Mouse (Mus musculus) layer of hippocampus, postnatal 25 days (tissue): Measurements from ENCODE around the gene Gpr4. TPM values are rescaled to one million over a fixed set of nuclear protein-coding genes. Genes with fewer than 3 reads are reported as not detected.

Source experiments
- DNase-seq, 2 experiments: peaks; one replicate each; pipeline ENCODE4 v3.0.0; 2022; ENCODE audit warnings: mixed read lengths in 2 of 2, low spot score in 1 of 2; ENCODE audit errors: extremely low spot score in 1 of 2
- microRNA-seq, 2 experiments: library from miRNA; unstranded; fragments of <30 nt; microRNA quantifications; one replicate each; pipeline ENCODE4 v1.2.0; 2021
- total RNA-seq, 2 experiments: library from RNA; stranded (reverse); gene quantifications; 2 replicates each; pipeline ENCODE4 v1.2.3; 2021

Gene Gpr4
- total RNA-seq, 2 experiments from 2014 or later, result 2.2 to 2.5 TPM

DNA sequence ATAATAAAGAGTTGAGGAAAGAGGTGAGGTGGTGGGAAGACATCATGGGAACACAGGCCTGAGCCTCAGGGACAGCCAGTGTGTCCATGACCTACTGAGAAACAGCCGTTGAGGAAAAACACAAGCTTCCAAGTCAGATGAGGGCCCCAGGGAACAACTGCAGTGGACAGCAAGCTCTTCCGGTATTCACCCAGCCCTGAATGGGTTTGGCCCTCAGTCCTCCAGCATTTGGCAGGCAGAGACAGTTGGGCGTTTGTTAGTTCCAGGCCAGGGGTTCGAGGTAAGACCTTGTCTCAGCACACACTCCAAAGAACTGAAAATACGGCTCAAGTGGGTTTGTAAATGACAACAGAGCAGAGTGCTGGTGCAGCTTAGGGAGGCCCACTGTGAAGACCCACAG is 41.1 kb downstream of the Gpr4 start:
- DNase-seq, result no peak

GRCm38 (mm10) chr7:19255395-19255794 is 43.1 kb downstream of the Gpr4 start:
- DNase-seq, result no peak

DNA sequence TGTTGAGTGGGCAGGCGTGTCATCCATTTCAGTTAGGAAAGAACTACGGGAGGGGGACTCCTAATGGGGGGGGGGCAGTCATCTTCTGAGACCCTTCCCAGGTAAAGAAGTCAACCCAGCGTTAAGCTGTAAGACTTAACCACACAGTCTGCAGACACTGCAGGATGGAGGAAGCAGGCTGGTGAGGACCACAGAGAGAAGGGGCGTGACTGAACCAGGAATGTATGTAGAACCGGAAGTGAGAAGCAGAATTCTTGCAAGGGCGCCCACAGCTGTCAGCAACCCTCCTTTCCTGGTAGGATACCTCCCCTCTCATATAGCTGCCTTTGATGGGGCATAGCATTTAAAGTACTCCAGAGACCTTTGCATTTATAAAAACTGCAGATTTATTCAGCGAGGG is 44.2 kb downstream of the Gpr4 start:
- DNase-seq, result no peak

GRCm38 (mm10) chr7:19257390-19258022 is 45.2 kb downstream of the Gpr4 start:
- peak in 1 of 2 experiments; percentile 26 for DNase-seq

DNA sequence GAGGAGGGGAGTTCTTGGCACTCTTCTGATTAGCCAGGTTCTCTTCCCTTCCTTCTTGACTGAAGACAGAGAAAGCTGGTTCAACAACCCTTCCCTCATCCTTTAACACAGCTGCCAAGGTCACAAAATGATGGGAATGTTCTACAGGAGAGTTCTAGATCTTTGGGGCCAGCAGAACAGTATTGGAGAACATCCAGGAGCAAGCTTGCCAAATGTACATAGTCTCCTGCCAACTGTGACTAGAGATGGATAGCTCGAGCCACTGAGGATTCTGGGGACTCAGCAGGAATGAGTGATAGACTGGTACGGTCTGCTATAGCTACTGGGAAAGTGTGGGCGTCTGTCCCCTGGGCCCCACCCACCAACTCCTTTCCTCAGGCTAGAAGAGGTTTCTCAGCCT is 46.0 kb downstream of the Gpr4 start:
- DNase-seq, result no peak

- DNase-seq, result no peak
These were observed 52.8 kb downstream of the Gpr4 start for GRCm38 (mm10) chr7:19265147-19265546.

DNA sequence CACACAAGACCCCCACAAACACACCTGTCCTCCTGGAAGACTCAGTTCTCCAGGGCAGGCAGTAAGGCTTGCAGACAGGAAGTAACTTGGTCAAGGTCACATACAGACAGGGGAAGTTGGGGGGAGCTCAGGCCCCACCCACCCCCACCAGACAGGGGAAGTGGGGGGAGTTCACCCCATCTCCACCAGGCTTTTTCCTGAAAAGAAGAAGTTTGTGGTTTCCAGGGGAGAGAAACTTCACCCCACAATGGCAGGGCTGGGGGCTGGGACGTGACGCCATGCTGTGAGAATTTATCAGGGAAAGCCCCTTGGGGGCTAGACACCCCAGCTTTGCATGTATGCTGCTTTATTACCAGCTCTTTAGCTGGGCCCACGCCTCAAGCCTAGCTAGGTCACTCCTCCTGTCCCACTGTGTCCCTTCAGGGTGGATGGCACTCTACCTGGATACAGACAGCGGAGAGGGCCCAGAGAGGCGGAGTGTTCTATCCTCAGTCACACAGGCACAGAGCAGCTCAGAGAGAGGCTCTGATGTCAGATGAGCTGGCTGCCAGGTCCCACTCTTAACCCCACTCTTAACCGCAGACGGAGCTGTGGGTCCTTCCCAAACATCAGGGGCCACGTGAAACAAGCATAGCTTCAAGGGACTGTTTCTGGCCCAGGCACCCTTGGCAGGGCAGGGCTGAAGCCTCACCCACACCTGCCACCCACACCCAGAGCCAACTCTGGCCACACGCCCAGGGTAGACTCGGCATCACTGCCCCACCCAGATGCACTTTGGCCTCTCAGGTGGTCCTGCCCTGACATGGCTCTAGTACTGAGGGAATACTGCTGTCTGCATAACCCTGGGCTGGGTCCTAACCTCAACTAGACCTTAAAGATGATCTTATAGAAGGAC is 53.8 kb downstream of the Gpr4 start:
- no peak for DNase-seq

- DNase-seq, result no peak
These were observed 54.7 kb downstream of the Gpr4 start for GRCm38 (mm10) chr7:19267051-19267450.

- DNase-seq, result no peak
These were observed 56.8 kb downstream of the Gpr4 start for GRCm38 (mm10) chr7:19268993-19269681.

- DNase-seq, result no peak
These were observed 57.5 kb downstream of the Gpr4 start for GRCm38 (mm10) chr7:19269721-19270441.

- DNase-seq, result no peak
These were observed 58.3 kb downstream of the Gpr4 start for GRCm38 (mm10) chr7:19270509-19271237.

DNA sequence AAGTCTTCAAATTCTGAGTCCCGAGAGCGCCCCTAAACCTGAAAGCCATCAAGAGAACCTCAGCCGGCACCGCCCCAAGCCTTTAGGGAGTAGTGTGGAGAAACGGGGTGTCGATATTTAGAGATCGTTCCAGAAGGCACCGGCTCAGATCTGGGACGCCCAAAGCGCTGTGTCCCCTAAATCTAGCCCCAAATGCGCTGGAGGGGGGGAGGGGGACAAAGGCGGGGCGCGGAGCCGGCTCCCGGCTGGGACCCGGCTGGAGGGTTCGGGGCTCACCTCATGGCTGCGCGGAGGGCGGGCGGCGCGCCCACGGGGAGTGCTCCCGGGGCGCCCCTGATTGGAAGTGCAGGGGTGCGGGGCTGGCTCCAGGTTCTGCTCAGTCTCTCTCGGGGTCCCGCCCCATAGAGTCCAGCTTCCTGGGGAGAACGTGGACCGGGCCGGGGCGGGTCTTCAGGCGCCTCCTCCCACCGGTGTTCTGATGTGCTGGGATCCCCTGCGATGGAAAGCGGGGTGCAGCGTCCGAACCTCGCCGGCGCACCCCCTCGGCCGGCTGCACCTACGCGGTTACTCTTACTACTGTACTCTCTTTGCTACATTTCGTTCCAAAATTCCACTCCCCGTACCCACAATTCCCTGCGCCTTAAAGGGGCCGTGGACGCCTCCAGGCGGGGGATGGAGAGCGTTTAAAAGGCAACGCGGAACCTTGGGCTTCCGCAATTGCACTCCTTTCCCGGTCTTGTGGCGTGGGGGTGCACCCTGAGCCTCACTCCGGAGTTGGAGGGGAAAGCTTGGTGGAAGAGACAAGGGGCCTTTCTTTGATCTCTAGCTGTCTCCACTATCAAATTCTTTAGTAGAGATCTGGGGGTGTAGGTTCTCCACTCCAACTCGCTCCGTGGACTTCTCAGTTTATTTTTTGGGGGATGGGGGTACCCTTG is 59.2 kb downstream of the Gpr4 start, which contains the start of gene Vasp:
TSS of gene Vasp (minus strand) at position 580 of the 935 bp plus-strand sequence.
- DNase-seq, result peak; percentile 72 to 75

- DNase-seq, result peak in 1 of 2 experiments; percentile 35
These were observed 59.9 kb downstream of the Gpr4 start for GRCm38 (mm10) chr7:19272173-19272764.

Small RNA genes lying within 50 kb of the gene (microRNA-seq; reads per million reads assigned to microRNA genes)
- 11,114 to 11,247 reads per million in 2 experiments for gene Mir330

Other genes with a start within 250 kb of the Gpr4 start
- under 1 TPM; 0.17 to 0.70 TPM for gene Nanos2, start 225.1 kb upstream of the Gpr4 start, total RNA-seq
- gene Mypop, start 221.3 kb upstream of the Gpr4 start, total RNA-seq, result 10 to 100 TPM; 44.9 to 48.3 TPM
- 10 to 100 TPM; 51.7 to 53.5 TPM for gene Irf2bp1, start 208.5 kb upstream of the Gpr4 start, total RNA-seq
- not detected for gene Foxa3, start 189.0 kb upstream of the Gpr4 start, total RNA-seq
- 100 to 1,000 TPM; 111 to 113 TPM for gene Sympk, start 188.2 kb upstream of the Gpr4 start, total RNA-seq
- gene Rsph6a, start 157.8 kb upstream of the Gpr4 start, total RNA-seq, result under 1 TPM in 1 of 2 experiments, not detected in 1; 0.10 TPM
- 100 to 1,000 TPM; 151 to 152 TPM for gene Dmwd, start 136.3 kb upstream of the Gpr4 start, total RNA-seq
- gene Dmpk, start 128.7 kb upstream of the Gpr4 start, total RNA-seq, result 10 to 100 TPM; 26.7 to 39.3 TPM
- gene Six5, start 117.9 kb upstream of the Gpr4 start, total RNA-seq, result 1 to 10 TPM; 1.8 to 2.6 TPM
- gene Gm4969, start 94.2 kb upstream of the Gpr4 start, total RNA-seq, result under 1 TPM; 0.42 to 0.49 TPM
- gene Fbxo46, start 92.7 kb upstream of the Gpr4 start, total RNA-seq, result 10 to 100 TPM; 13.2 to 14.2 TPM
- 10 to 100 TPM; 17.9 to 19.7 TPM for gene Qpctl, start 63.2 kb upstream of the Gpr4 start, total RNA-seq
- gene Snrpd2, start 62.8 kb upstream of the Gpr4 start, total RNA-seq, result 10 to 100 TPM; 72.4 to 84.8 TPM
- under 1 TPM; 0.37 to 0.77 TPM for gene Gipr, start 46.4 kb upstream of the Gpr4 start, total RNA-seq
- 100 to 1,000 TPM; 157 to 164 TPM for gene Eml2, start 36.1 kb upstream of the Gpr4 start, total RNA-seq
- 10 to 100 TPM; 36.5 to 41.5 TPM for gene Opa3, start 15.8 kb downstream of the Gpr4 start, total RNA-seq
- 10 to 100 TPM; 15.2 to 16.3 TPM for gene Vasp, start 59.3 kb downstream of the Gpr4 start, total RNA-seq
- not detected for gene Ppm1n, start 67.5 kb downstream of the Gpr4 start, total RNA-seq
- gene Rtn2, start 70.1 kb downstream of the Gpr4 start, total RNA-seq, result 10 to 100 TPM; 85.9 to 96.3 TPM
- gene Fosb, start 97.5 kb downstream of the Gpr4 start, total RNA-seq, result 1 to 10 TPM; 5.2 to 9.8 TPM
- gene Ercc1, start 132.2 kb downstream of the Gpr4 start, total RNA-seq, result 10 to 100 TPM; 37.8 to 39.1 TPM
- 10 to 100 TPM; 17.7 to 18.3 TPM for gene Cd3eap, start 146.9 kb downstream of the Gpr4 start, total RNA-seq
- gene Ppp1r13l, start 147.2 kb downstream of the Gpr4 start, total RNA-seq, result 1 to 10 TPM; 4.5 to 4.8 TPM
- gene Ercc2, start 169.5 kb downstream of the Gpr4 start, total RNA-seq, result 10 to 100 TPM; 34.5 to 34.9 TPM
- 1 to 10 TPM; 2.2 to 3.4 TPM for gene Klc3, start 191.6 kb downstream of the Gpr4 start, total RNA-seq
- not detected for gene Ckm, start 192.2 kb downstream of the Gpr4 start, total RNA-seq
- gene Mark4, start 246.3 kb downstream of the Gpr4 start, total RNA-seq, result 100 to 1,000 TPM in 1 of 2 experiments, 10 to 100 TPM in 1; 92.8 to 105 TPM